Mouse (Mus musculus) neural tube, embryonic 14.5 days (tissue): ENCODE measurements around the gene Usp39. TPM values are rescaled to one million over a fixed set of nuclear protein-coding genes. Genes with fewer than 3 reads are reported as not detected.
A peak's percentile ranks its signal among the peaks of the same experiment; 100 is the strongest.

Experiments
- ATAC-seq: fragments of 200-750 bp; cut with Nextera tagmentation; 2 replicates; pipeline ENCODE4 v1.8.0; 2017; ENCODE audit warnings: low read depth, mild to moderate bottlenecking, moderate TSS enrichment, moderate library complexity
- H3K27ac ChIP-seq: fragments of 300-500 bp; sonication (generic); 2 replicates; pipeline ENCODE4 v1.5.1; 2014; ENCODE audit warnings: low read depth, mild to moderate bottlenecking, control low read depth, low read length, moderate library complexity, mixed read lengths
- H3K27me3 ChIP-seq: fragments of 300-500 bp; sonication (generic); 2 replicates; pipeline ENCODE4 v1.6.1; 2014; ENCODE audit warnings: low read length; ENCODE audit not compliant: control insufficient read depth, insufficient read depth
- H3K36me3 ChIP-seq: fragments of 300-500 bp; sonication (generic); 2 replicates; pipeline ENCODE4 v1.6.1; 2014; ENCODE audit warnings: low read length, mixed read lengths; ENCODE audit not compliant: control insufficient read depth, insufficient read depth
- H3K4me1 ChIP-seq: fragments of 300-500 bp; sonication (generic); 2 replicates; pipeline ENCODE4 v1.6.1; 2014; ENCODE audit warnings: low read length; ENCODE audit not compliant: control insufficient read depth, insufficient read depth
- H3K4me2 ChIP-seq: fragments of 300-500 bp; sonication (generic); 2 replicates; pipeline ENCODE4 v1.6.1; 2014; ENCODE audit warnings: mild to moderate bottlenecking, low read depth, low read length, control low read depth
- H3K4me3 ChIP-seq: fragments of 300-500 bp; sonication (generic); 2 replicates; pipeline ENCODE4 v1.5.1; 2014; ENCODE audit warnings: low read depth, low read length, control low read depth, mixed read lengths
- H3K9ac ChIP-seq: fragments of 300-500 bp; sonication (generic); replicated peaks from 2 replicates; pipeline ENCODE4 v1.6.1; 2014; ENCODE audit warnings: low read depth, mild to moderate bottlenecking, control low read depth, low read length, mixed read lengths
- H3K9me3 ChIP-seq: fragments of 300-500 bp; sonication (generic); 2 replicates; pipeline ENCODE4 v1.6.1; 2016; ENCODE audit warnings: low read length; ENCODE audit not compliant: control insufficient read depth
- WGBS: fragments of 180-500 bp; shearing (Covaris S2); extraction: QIAGEN DNeasy Blood & Tissue Kit; methylation state at CpG from one replicate; pipeline ENCODE4 v1.1.7; 2014; 5-methylcytosine and 5-hydroxymethylcytosine counted together
- polyA plus RNA-seq: library from polyadenylated mRNA; unstranded; fragments of >200 nt; fragmentation: Nextera tagmentation; extraction: Ambion mirVana; gene quantifications from 2 replicates; pipeline ENCODE4 v1.2.1, GENCODE M21; 2014

Gene Usp39
- polyA plus RNA-seq, 1 experiment from 2014 or later: 45.3 TPM

- Histone ChIP-seq H3K4me1 (peaks cover 5% of the 10 kb centered on the region; the same call in 1 of the 2 replicates), H3K9ac (no peak overlapping the region), H3K4me2 (no peak overlapping the region), H3K27me3 (no peaks in the 10 kb centered on the region), H3K36me3 (no peaks in the 10 kb centered on the region), H3K4me3 (no peak overlapping the region), H3K9me3 (no peaks in the 10 kb centered on the region), H3K27ac (no peak overlapping the region)
- WGBS: 60% methylated on average over 3 of the region's 3 CpGs
- no peak for ATAC-seq
Measured at GRCm38 (mm10) chr6:72366304-72366703, 21.3 kb upstream of the Usp39 start.

DNA sequence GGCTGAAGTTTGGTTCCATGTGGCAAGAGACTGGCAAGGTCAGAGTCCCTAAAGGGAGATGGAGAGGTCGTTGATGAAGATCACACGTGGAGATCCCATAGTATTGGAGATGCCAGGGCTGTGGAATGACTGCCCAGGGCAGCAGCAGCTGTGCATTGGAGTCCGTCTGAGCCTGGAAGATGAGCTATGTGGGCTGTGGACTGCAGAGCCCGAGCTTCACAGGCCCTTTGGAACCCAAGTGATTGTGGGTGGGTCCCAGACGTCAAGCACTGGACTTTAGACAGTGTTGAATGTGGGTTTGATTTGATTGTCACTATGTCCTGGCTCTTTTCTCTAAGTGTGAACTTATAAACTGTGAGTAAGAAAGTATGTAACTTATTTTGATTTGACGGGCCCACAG is 20.0 kb upstream of the Usp39 start:
- no peaks in the 10 kb centered on the region for H3K27me3 ChIP-seq
- no peak for ATAC-seq
- no peaks in the 10 kb centered on the region for H3K9me3 ChIP-seq
- no peak overlapping the region for H3K4me2 ChIP-seq
- peaks cover 8% of the 10 kb centered on the region; the same call in 1 of the 2 replicates for H3K4me1 ChIP-seq
- no peak overlapping the region for H3K9ac ChIP-seq
- H3K36me3 ChIP-seq: peaks cover 3% of the 10 kb centered on the region; the same call in 1 of the 2 replicates
- WGBS: 76% methylated on average over 6 of the region's 6 CpGs
- no peak overlapping the region for H3K27ac ChIP-seq
- H3K4me3 ChIP-seq: no peak overlapping the region

DNA sequence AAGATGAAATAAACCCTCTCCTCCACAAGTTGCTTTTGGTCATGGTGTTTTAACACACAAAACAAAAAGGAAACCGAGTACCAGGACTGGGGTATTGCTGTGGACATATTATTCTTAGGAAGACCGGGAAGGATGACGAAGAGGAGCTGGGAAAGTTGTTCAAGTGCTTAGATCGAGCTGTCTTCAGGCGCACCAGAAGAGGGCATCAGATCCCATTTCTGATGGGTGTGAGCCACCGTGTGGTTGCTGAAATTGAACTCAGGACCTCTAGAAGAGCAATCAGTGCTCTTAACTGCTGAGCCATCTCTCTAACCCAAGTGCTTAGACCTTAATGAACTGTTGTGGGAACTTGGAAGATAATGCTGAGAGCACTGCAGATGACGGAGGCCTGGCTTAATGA is 19.0 kb upstream of the Usp39 start:
- H3K9me3 ChIP-seq: no peaks in the 10 kb centered on the region
- H3K9ac ChIP-seq: no peak overlapping the region
- H3K4me2 ChIP-seq: no peak overlapping the region
- H3K27me3 ChIP-seq: no peaks in the 10 kb centered on the region
- no peak overlapping the region for H3K27ac ChIP-seq
- WGBS: 42% methylated on average over 7 of the region's 7 CpGs
- no peak for ATAC-seq
- H3K4me3 ChIP-seq: no peak overlapping the region
- H3K4me1 ChIP-seq: peaks cover 8% of the 10 kb centered on the region; the same call in 1 of the 2 replicates
- H3K36me3 ChIP-seq: peaks cover 12% of the 10 kb centered on the region; the same call in 1 of the 2 replicates

GRCm38 (mm10) chr6:72362132-72363028 is 17.4 kb upstream of the Usp39 start:
- Histone ChIP-seq H3K4me2 (peak overlapping the region; percentile 77), H3K36me3 (peaks cover 12% of the 10 kb centered on the region; the same call in 1 of the 2 replicates), H3K4me1 (peaks cover 9% of the 10 kb centered on the region; the same call in 1 of the 2 replicates), H3K27ac (peak overlapping the region; percentile 69; the same call in 1 of the 2 replicates), H3K4me3 (peak overlapping the region; percentile 71), H3K9me3 (no peaks in the 10 kb centered on the region), H3K27me3 (no peaks in the 10 kb centered on the region), H3K9ac (peak overlapping the region; percentile 60)
- under 1% methylated on average over 42 of the region's 42 CpGs for WGBS
- ATAC-seq: peak; percentile 99

- H3K4me1 ChIP-seq: peaks cover 15% of the 10 kb centered on the region; the same call in 1 of the 2 replicates
- H3K36me3 ChIP-seq: peaks cover 12% of the 10 kb centered on the region; the same call in 1 of the 2 replicates
- no peak for ATAC-seq
- no peaks in the 10 kb centered on the region for H3K27me3 ChIP-seq
- peak overlapping the region; percentile 32 for H3K9ac ChIP-seq
- H3K9me3 ChIP-seq: no peaks in the 10 kb centered on the region
- 75% methylated on average over 5 of the region's 5 CpGs for WGBS
- peak overlapping the region; percentile 71 for H3K4me3 ChIP-seq
- H3K27ac ChIP-seq: no peak overlapping the region
- H3K4me2 ChIP-seq: peak overlapping the region; percentile 73
Measured at GRCm38 (mm10) chr6:72361121-72361551, 16.2 kb upstream of the Usp39 start.

DNA sequence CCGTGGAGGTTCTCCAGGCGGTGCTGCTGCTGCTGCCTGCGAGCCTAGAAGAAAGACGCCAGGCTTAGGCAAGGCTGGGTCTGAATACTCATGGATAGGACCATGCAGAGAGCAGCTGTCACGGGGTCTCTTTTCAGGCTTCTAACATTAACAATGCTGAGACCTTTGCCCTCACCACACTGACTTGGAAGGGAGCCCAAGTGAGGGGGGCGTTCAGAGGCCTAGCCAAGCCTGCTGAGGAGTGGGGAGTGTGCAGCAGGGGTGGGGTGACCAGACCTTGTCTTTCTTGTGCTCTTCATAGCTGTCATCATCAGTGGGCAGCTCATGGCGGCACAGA is 15.6 kb upstream of the Usp39 start:
- 68% methylated on average over 7 of the region's 7 CpGs for WGBS
- ATAC-seq: no peak
- Histone ChIP-seq H3K27ac (no peak overlapping the region), H3K9ac (no peak overlapping the region), H3K4me3 (no peak overlapping the region), H3K9me3 (no peaks in the 10 kb centered on the region), H3K36me3 (peaks cover 12% of the 10 kb centered on the region; the same call in 1 of the 2 replicates), H3K4me2 (no peak overlapping the region), H3K4me1 (peaks cover 17% of the 10 kb centered on the region; the same call in 1 of the 2 replicates), H3K27me3 (no peaks in the 10 kb centered on the region)

DNA sequence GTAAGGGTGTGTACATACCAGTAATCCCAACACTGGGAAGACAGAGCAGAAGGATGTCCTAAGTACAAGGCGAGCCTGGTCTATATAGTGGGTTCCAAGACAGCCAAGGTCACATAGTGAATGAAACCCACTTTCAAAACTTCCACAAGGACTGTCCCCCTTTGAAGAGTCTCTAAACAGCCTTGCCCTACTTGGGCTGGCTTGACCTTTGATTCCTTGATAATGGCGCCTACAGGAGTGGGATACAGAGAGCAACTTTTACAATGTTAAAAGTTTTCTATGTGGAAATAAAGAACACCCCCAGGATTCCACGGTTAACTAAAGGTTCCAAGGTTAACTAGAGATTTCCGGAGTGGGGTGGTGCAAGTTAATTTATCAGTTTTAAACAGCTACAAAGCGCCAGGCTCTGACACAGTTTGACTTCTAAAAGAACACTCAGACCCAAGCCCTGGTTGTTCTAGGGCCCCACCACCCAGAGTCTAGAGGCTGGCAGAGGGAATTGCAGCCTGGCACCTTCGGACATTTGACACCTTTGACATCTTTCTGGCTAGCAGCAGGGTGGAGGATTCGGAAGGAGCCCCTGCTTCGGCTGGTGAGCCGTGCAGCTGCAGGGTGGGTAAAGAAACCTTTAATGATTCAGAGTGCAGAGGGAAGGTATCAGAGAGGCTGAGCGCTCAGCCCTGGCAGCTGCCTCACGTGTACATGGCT is 15.1 kb upstream of the Usp39 start:
- Histone ChIP-seq H3K4me3 (no peak overlapping the region), H3K4me2 (no peak overlapping the region), H3K9ac (no peak overlapping the region), H3K27ac (no peak overlapping the region), H3K36me3 (peaks cover 12% of the 10 kb centered on the region; the same call in 1 of the 2 replicates), H3K4me1 (peaks cover 17% of the 10 kb centered on the region; the same call in 1 of the 2 replicates), H3K27me3 (no peaks in the 10 kb centered on the region), H3K9me3 (no peaks in the 10 kb centered on the region)
- WGBS: 84% methylated on average over 11 of the region's 11 CpGs
- ATAC-seq: no peak

GRCm38 (mm10) chr6:72359343-72359742 is 14.4 kb upstream of the Usp39 start:
- H3K4me1 ChIP-seq: peaks cover 17% of the 10 kb centered on the region; the same call in 1 of the 2 replicates
- WGBS: 81% methylated on average over 2 of the region's 2 CpGs
- H3K9ac ChIP-seq: no peak overlapping the region
- no peaks in the 10 kb centered on the region for H3K27me3 ChIP-seq
- peaks cover 12% of the 10 kb centered on the region; the same call in 1 of the 2 replicates for H3K36me3 ChIP-seq
- H3K27ac ChIP-seq: no peak overlapping the region
- ATAC-seq: no peak
- no peak overlapping the region for H3K4me2 ChIP-seq
- H3K4me3 ChIP-seq: no peak overlapping the region
- H3K9me3 ChIP-seq: no peaks in the 10 kb centered on the region
